Mouse (Mus musculus) erythroid progenitor cell, adult 5-6 weeks (primary cell): Measurements from ENCODE around the gene Col4a3. TPM values are rescaled to one million over a fixed set of nuclear protein-coding genes. Genes with fewer than 3 reads are reported as not detected.

Experiments
- ATAC-seq: replicated peaks from 2 replicates; pipeline ENCODE4 v1.8.0; 2016; ENCODE audit warnings: moderate number of reproducible peaks, mild to moderate bottlenecking, moderate TSS enrichment, inconsistent platforms; ENCODE audit not compliant: poor library complexity, low FRiP score, severe bottlenecking
- total RNA-seq, 2 experiments: library from RNA; stranded (forward) in 1 of 2; stranded (reverse) in 1 of 2; fragments of 150-400 nt in 1 of 2; fragments of 186-747, 209-891 nt in 1 of 2; gene quantifications; 2 replicates each; pipeline versions ENCODE4 v1.2.3 to v1.2.4; 2015 to 2017; ENCODE audit warnings: low replicate concordance in 2 of 2

The Col4a3 gene
- total RNA-seq, 2 experiments from 2014 or later: not detected

DNA sequence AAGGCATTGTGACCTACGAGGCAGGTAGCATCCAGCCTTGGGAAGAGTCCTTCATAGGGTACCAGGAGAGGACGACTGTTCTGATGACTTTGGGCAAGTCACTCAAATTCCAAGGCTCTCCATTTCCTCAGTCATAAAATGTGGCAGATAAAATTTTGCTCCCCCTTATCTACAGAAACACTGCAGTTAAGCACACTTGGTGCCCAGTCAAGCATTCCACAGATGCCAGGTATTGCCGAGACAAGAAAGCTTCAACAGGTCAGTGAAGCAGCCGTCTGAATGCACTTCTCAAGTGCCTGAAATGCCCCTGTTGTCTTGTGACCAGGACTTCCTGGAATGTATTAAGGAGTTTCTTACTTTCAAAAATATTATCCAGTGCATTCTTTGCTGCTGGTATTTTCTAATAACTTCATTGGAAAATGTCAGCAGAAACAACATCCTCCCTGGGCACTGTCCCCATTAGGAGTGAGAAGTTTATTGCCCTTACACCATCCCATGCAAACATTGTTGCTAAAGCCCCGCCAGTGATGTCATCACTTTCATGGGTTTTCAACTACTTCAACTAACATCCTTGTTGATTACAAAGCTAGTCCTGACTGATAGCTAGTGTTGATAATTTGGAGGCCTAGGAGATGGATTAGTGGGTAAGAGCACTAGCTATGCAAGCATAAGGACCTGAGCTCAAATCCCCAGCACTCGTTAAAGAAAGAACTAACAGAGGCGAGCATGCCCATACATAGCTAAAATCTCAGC lies 16.7 kb downstream of the Col4a3 start:
- ATAC-seq: no peak

DNA sequence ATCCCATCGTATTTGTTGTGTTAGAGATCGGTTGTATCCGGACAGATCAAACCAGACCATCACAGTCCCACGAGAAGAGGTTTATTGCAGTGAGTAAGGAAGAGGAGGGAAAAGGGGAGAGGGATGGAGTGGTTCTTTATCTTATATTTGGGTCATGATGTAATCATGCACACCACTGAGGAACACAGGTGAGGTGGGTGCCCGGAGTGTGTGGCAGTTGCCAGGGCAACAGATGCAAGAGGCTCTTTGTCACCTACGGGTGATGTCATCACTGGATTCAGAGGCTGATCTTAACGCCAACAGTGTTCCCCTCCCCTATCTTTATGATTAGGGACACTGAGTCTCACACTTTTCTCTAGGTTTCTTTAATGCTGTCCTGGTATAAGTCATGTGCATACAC lies 18.6 kb downstream of the Col4a3 start:
- no peak for ATAC-seq

DNA sequence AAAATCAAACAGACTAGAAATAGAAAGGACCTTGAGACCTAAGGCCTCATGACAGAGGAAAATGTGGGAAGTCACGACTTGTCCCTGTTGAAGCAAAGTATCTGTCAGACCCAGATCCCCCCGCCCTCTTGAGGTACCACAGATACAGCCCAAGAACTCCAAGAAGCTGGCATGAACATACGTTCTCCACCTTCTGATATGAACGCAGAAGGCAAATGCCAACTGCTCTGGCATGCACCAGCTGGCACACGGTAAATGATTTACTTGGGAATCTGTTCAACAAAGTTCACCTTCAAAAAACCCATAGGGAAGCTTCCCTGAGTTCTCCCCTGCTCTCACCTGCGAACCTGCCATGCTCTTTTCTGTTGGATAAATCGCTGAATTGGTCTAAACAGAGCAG lies 19.1 kb downstream of the Col4a3 start:
- no peak for ATAC-seq

DNA sequence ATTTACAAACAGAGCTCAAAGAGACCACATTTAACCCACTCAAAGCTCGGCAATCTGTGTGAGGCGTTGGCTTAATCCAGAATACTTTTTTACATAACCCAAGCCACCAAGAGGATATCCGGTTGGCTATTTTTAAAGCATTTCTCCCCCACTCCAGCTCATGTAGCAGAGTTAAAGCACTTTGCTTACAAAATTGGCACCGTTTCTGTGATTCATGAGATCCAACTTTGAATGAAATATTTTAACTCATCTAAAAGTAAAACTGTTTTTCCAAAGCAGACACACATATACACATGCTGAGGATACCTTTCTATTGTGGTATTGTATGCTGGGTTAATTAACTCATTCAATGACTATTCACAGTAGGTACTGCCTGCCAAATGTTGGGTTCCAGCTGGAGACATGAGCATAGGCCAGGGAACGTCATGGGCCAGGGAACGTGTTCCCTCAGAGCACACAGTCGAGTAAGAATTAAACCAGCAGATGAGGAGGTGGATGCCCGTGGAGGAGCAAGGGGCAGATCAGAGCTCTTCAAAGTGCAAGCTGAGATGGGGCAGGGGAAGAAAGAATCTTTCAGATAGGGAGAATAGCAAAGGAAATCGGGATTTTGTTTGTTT lies 22.0 kb downstream of the Col4a3 start:
- ATAC-seq: no peak

DNA sequence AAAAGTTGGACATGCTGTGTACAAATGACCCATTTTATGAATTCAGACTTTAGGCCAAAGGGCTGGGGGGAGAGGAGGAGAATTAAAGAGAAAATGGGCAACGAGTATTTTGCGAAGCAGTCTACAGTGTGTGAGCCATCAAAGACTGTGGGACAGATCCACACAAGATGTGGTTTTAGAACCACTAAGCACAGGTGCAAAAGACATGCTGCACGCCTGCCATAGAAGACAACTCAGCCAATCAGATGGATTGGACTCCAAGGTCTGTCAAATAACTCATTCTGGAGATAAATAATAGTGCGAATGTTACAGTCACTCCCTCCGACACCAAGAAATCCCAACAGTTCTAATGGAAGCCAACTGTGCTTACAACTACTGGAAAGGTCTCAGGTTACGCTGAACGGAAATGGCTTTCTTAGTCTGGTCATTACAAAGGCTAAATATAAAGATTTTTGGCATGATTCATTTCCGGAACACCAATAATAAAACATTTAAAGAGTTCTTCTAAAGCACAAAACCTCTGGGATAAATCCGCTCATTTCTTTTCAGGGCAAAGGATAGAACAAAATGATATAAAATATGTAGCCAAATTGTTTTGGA lies 25.4 kb downstream of the Col4a3 start:
- ATAC-seq: no peak

DNA sequence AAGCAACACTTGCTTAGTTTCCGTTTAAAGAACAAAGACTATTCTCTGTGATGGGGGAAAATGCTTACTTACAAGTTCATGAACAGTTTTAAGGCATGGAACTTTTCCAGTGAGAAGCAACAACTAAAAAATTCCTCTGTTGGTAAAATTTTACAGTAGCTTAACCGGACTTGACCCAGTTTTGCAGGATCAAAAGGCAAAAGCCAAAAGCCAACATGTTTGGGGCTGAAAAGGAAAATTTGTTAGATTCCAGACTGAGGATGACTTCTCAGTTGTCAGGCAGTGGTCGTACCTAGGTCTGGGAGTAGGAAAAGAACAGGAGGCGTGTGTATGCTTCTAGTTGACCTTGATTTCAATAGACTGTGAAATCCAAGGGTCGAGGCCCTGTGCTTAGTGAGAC lies 31.3 kb downstream of the Col4a3 start:
- no peak for ATAC-seq

DNA sequence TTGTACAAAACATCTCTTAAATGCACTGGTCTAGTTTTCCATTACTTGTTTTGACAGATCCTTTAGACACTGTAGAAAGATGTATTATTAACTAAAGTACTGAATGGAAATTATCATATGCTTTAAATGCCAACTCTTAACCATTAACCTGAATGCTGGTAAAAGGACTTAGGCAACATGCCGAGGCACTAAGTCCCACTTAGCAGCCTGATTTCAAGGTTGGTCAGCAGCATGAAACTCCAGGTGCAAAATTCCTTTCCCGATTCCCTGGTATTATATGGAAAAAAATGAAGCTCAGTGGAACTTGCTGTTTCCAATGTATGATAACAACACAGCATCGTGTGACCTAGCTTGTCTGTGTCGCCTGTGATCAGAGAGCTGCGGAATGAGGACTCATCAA lies 31.9 kb downstream of the Col4a3 start:
- ATAC-seq: no peak

DNA sequence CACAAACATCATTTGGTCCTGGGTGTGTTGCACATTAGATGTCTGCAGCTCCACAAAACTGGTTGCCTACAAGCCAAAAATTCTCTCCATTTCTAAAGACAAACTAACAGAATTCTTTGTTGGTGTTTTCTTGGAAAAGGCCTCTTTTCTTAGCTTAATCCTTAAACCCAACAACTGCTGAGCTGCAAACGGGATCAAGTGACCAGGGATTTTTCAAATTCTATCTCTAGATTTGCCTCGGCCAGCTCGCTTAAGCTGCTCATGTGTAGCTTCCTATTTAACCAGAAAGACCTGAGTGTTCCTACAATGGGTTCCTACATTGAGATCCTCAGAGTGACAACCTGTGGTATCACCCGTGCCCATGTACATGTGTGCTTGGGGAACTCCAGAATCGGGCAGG lies 33.3 kb downstream of the Col4a3 start:
- no peak for ATAC-seq

DNA sequence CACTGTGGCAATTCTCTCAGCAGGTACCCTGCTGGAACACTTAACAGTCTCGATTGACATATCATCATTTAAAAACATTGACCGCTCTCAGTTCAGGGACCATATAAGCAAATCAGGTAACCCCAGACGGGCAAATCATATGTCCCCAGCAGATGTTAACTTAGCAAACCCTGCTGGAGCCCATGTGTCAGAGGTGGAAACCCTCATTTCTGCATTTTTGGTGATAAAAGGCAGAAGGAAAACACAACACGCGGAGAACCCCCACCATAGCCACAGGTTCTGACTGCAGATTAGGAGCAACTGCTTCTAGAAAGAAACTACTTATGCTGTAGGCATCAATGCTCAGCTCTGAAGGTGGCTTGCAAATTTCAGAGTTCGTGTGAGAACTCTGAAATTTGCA lies 38.2 kb downstream of the Col4a3 start:
- ATAC-seq: no peak

DNA sequence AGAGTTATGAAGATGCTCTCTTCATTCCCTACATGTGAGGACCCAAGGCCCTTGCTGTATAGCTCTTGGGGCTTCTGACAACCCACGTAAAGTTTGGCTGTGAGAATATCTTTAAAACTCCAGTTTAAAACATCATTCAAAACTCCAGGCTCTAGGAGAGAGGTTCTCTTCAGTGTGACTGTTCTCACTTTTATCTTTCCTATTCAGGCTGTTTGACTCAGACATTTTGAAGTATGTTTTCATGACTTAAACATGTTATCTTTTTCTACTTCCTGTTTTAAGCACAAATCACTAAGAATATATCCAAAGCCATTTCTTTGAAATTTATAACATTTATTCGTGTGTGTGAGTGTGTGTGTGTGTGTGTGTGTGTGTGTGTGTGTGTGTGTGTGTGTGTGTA lies 38.8 kb downstream of the Col4a3 start:
- ATAC-seq: no peak

DNA sequence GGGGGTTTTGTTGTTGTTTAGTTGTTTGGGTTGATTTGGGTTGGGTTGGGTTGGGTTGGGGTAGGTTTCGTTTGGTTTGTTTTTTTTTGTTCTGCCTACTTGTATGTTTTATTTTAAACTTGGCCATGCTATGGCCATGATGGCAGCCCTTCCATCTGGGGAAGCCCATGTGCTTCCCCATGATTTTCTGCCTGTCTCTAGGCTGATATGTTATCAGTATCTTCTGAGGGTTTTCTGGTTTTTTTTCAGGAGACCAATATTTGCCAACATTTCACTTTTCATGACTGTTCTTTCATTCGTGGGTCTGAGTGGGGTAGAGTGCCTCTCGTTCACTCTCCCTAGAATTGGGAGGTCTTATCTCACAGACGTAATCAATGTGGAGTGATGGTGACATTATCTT lies 40.9 kb downstream of the Col4a3 start:
- ATAC-seq: no peak

DNA sequence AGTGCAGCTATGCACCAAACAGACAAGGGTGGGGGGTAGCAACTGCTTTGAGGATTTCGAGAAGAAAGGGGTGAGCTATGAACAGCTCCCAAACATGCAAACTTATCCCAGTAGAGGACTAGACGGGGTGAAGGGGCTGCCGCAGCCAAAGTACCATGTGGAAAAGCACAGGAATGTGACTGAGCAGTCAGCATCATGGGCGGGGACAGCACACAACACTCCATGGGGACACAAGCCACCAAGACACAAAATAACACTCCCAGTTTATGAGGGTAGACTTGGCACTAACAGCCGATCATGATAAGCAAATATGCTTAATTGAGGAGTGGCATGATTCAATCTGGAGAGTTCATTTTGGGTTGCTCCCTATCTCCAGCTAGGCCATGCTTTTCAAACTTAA lies 42.8 kb downstream of the Col4a3 start:
- no peak for ATAC-seq

DNA sequence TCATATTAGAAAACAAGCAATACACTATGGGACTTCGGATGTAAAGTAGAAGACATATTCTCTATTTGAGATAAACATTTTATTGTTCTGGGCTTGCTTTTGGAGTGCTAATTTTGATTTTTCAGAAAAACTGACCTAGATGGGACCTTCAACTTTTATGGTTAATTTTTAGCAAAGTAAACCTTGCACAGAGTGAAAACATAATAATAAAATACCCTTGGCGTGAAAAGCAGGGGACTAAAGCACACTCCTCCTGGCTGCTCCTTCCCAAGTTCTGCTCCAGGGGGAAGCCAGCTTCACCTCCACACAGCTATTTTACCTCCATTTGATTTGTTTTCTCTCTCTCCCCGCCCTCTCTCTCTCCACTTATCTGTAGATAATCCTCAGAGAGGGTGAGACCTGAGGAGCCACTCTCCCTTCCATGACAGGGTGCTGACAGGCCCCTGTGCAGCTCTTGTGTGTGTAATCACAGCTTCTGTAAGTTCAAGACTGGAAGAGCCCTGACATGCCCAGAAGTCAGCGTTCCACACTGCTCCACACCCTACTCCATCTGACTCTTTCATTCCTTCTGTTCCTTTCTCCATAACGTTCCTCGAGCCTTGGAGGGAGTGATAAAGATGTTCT lies 44.6 kb downstream of the Col4a3 start:
- no peak for ATAC-seq

DNA sequence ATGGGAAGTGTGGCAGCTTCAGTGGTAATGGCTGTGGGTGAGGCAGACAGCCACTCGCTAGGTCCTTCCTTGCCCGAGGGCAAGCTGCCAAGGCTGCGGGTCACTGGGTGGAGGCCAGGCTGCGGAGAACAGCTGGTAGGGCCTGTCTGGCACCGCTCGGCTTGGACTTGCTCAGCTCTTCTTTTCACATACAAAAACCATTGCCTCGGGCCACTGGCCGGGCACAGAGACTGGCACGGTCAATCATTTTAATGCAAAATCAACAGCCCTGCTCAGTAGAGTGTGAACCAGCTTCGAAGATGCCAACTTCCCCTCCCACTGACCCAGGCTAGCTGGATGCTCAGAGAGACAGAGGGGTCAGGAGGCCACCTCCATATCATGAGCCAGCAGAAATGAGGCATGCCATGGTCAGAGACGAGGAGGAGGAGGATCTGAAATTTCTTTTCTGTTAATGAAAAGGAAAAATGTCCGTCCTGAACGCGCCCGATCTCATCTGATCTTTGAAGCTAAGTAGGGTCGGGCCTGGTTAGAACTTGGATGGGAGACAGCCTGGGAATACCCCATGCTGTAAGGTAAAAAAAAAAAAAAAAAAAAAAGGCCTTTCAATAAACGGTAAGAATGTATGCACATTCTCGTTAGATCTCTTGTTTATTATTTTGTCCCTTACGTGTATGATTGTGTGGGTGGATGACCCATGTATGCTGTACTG lies 48.0 kb downstream of the Col4a3 start:
- ATAC-seq: no peak

DNA sequence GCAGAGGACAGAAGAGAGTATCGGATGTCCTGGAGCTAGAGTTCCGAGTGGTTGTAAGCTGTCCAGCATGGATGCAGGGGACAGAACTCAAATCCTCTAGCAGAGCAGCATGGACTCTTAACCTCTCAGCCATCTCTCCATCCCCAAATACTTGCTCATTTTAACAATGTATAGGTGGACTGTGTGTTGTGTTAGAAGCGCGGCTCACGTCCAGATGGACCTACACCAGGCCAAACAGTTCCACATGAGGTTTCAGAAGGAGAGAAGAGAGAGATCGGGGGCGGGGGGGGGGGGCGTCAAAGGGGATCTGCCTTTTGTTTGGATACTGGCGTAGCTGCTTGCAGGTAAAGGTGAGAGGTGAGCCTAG lies 48.5 kb downstream of the Col4a3 start:
- ATAC-seq: no peak

DNA sequence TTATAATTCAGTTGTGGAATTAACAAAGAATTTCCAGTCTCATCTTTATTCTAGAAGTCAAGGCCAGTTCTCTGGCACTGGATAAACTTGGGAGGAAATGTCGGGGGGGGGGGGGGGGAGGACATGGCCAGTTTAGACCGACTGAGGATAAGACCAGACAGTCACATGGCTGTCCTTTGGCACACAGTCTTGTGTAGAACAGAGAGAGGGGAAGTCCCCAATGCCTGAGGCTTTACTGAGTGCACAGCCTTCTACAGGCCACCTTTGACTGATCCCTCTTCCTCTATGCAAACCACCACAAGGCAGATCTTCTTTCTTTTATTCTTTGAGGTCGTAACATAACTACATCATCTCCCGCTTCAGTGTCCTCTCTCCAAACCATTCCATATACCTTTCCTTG lies 49.6 kb downstream of the Col4a3 start:
- no peak for ATAC-seq

DNA sequence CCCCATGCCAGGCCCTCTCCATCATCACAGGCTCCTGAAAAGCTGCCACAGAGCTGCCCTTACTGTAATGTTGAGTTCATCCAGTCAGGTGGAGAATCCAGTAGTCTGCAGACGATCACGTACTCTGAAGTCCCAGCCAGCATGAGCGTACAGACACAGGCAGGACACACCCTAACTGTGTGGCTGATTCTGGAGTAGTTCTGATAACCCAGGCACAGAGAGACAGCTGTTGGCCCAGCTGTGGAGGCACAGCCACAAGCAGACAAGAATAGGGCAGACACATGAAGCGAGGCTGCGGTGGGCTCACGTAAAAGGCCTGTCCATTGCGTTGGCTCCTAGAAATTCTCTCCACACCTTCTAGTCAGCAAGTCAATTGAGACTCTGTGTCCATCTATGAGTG lies 50.7 kb downstream of the Col4a3 start:
- no peak; the same call in 1 of the 2 replicates for ATAC-seq

DNA sequence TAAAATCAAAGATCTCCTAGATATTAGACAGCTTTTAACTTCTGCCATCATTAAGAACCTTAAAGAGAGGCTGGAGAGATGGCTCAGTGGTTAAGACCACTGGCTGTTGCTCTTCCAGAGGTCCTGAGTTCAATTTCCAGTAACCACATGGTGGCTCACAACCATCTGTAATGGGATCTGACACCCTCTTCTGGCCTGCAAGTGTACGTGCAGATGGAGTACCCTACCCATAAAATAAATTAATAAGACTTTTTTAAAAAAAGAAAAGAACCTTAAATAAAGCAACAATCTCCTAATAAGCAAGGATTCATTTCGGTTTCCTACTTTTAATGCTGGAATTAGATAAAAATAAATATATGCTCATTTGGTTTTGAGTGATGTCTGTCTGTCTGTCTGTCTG lies 51.7 kb downstream of the Col4a3 start:
- ATAC-seq: no peak

DNA sequence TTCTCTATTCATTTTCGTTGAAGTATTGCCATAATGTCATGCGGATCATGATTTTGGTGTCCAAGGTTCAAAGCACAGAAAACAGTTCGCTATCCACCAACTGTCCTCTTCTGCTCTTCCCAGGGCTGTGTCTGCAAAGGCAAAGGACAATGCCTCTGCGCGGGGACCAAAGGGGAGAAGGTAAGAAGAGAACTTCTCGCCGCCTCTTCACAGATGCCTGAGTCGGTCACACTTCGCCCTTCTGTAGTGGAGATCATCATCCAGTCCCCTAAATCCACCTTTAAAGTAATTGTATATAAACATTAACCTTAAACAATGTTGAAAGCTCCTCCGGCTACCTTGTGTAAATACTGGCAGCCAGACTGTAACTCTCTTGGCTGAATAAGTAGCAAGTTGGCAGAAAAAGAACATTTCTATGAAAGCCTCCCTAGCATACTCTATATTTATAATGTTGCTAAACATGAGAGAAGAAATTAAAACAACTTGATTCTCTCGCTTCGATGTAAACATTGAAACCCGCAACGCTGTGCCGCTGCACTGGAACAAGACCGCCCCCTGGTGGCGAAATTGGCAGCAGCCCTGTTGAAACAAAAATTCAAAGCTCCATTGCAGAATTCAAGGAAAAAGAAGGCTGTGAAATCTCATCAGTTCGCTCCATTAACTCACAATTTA lies 54.7 kb downstream of the Col4a3 start:
- ATAC-seq: no peak; the same call in 1 of the 2 replicates

DNA sequence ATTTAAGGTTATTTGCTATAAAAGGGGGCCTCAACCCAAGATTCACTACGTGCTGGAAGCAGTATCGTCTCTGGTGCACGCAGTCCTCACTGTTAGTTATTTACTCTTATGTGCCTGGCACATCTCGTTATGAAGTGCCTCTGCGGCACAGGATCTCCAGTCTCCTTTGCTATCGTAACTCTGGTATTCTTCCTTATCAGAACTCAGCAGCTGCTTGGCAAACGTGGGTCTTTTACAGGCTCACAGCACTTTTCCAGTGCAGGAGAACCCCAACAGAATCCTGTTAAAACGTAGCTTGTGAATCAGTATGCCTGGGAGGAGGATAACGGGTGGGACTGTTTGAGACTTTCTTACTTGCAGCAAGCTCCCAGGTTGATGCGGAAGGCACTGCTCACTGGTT lies 61.3 kb downstream of the Col4a3 start:
- ATAC-seq: no peak
